Mouse (Mus musculus) brain, embryonic 14.5 days (tissue): ENCODE measurements at regions not wholly inside any gene's neighbourhood (a gene's known extent, or its start where the extent isn't known, plus 50 kb on each side); places are given as distances from the start of the nearest gene placed in this dataset.
"Not testable (repeated sequence)": the region's sequence is repeated elsewhere in the genome, so short reads cannot be mapped to it uniquely, and the experiment has no call there.

Source experiments
- DNase-seq: peaks from one replicate; pipeline ENCODE4 v3.0.0-alpha.2; 2011; ENCODE audit warnings: low read depth
- CTCF ChIP-seq: fragments of 200-500 bp; IDR thresholded peaks from 2 replicates; pipeline ENCODE4 v1.5.1; 2012; ENCODE audit warnings: inconsistent platforms, mild to moderate bottlenecking, moderate library complexity, borderline replicate concordance; ENCODE audit not compliant: insufficient read depth, insufficient read length; ENCODE audit errors: extremely low read depth
- POLR2A ChIP-seq: fragments of 200-500 bp; IDR thresholded peaks from 2 replicates; pipeline ENCODE4 v1.6.1; 2012; ENCODE audit warnings: mild to moderate bottlenecking, inconsistent platforms, borderline replicate concordance; ENCODE audit not compliant: poor library complexity, insufficient read depth, insufficient read length, severe bottlenecking; ENCODE audit errors: extremely low read depth

- TF ChIP-seq POLR2A (no peak), CTCF (no peak)
- no peak for DNase-seq
Observed at GRCm38 (mm10) chr9:82300046-82300445, 436.6 kb downstream of the Mei4 start.

GRCm38 (mm10) chr9:82306285-82306684, 442.8 kb downstream of the Mei4 start:
- TF ChIP-seq POLR2A (no peak), CTCF (no peak)
- DNase-seq: no peak

GRCm38 (mm10) chr9:82312466-82312865, 449.0 kb downstream of the Mei4 start:
- no peak for TF ChIP-seq CTCF
- no peak for TF ChIP-seq POLR2A
- no peak for DNase-seq

GRCm38 (mm10) chr9:82340452-82340851, 477.0 kb downstream of the Mei4 start:
- no peak for DNase-seq
- TF ChIP-seq CTCF (no peak), POLR2A (no peak)

- not testable (repeated sequence) for DNase-seq
Observed at GRCm38 (mm10) chr9:82350784-82351183, 478.6 kb upstream of the Irak1bp1 start.

GRCm38 (mm10) chr9:82359573-82359972, 469.8 kb upstream of the Irak1bp1 start:
- no peak for TF ChIP-seq POLR2A
- no peak for TF ChIP-seq CTCF
- DNase-seq: no peak

GRCm38 (mm10) chr9:82402355-82402754, 427.0 kb upstream of the Irak1bp1 start:
- TF ChIP-seq CTCF: no peak
- TF ChIP-seq POLR2A: no peak
- peak; percentile 5 for DNase-seq

GRCm38 (mm10) chr9:82404010-82404409, 425.3 kb upstream of the Irak1bp1 start:
- TF ChIP-seq POLR2A (no peak), CTCF (no peak)
- no peak for DNase-seq

GRCm38 (mm10) chr9:82407177-82407576, 422.2 kb upstream of the Irak1bp1 start:
- no peak for TF ChIP-seq POLR2A
- TF ChIP-seq CTCF: no peak
- DNase-seq: no peak

- peak; percentile 4 for DNase-seq
Observed at GRCm38 (mm10) chr9:82408969-82409368, 420.4 kb upstream of the Irak1bp1 start.

More at GRCm38 (mm10) chr9:82408969-82409368, 420.4 kb upstream of the Irak1bp1 start:
- no peak for TF ChIP-seq CTCF
- no peak for TF ChIP-seq POLR2A
